Mouse (Mus musculus) kidney, embryonic 14.5 days (tissue): ENCODE data around the gene Tmem200b. TPM values are rescaled to one million over a fixed set of nuclear protein-coding genes. Genes with fewer than 3 reads are reported as not detected.

Experiments
- ATAC-seq: fragments of 200-750 bp; cut with Nextera tagmentation; 2 replicates; pipeline ENCODE4 v1.8.0; 2017; ENCODE audit warnings: moderate number of reproducible peaks, mild to moderate bottlenecking, moderate TSS enrichment, moderate library complexity; ENCODE audit not compliant: low FRiP score, low TSS enrichment
- H3K27ac ChIP-seq: fragments of 300-500 bp; sonication (generic); 2 replicates; pipeline ENCODE4 v1.5.1; 2014; ENCODE audit warnings: low read depth, mild to moderate bottlenecking, low read length, moderate library complexity, mixed read lengths
- H3K27me3 ChIP-seq: fragments of 300-500 bp; sonication (generic); 2 replicates; pipeline ENCODE4 v1.6.1; 2014; ENCODE audit warnings: mild to moderate bottlenecking, low read length; ENCODE audit not compliant: control insufficient read depth, insufficient read depth
- H3K36me3 ChIP-seq: fragments of 300-500 bp; sonication (generic); 2 replicates; pipeline ENCODE4 v1.6.1; 2014; ENCODE audit warnings: low read length, mixed read lengths; ENCODE audit not compliant: control insufficient read depth, insufficient read depth
- H3K4me1 ChIP-seq: fragments of 300-500 bp; sonication (generic); 2 replicates; pipeline ENCODE4 v1.6.1; 2014; ENCODE audit warnings: low read length, mixed read lengths; ENCODE audit not compliant: control insufficient read depth, insufficient read depth
- H3K4me2 ChIP-seq: fragments of 300-500 bp; sonication (generic); replicated peaks from 2 replicates; pipeline ENCODE4 v1.6.1; 2014; ENCODE audit warnings: low read depth, mild to moderate bottlenecking, low read length
- H3K4me3 ChIP-seq: fragments of 300-500 bp; sonication (generic); 2 replicates; pipeline ENCODE4 v1.5.1; 2014; ENCODE audit warnings: mild to moderate bottlenecking, low read length
- H3K9ac ChIP-seq: fragments of 300-500 bp; sonication (generic); 2 replicates; pipeline ENCODE4 v1.6.1; 2014; ENCODE audit warnings: low read depth, mild to moderate bottlenecking, low read length, moderate library complexity
- H3K9me3 ChIP-seq: fragments of 300-500 bp; sonication (generic); 2 replicates; pipeline ENCODE4 v1.6.1; 2016; ENCODE audit warnings: low read length; ENCODE audit not compliant: control insufficient read depth
- WGBS: fragments of 180-500 bp; shearing (Covaris S2); extraction: QIAGEN DNeasy Blood & Tissue Kit; methylation state at CpG from one replicate; pipeline ENCODE4 v1.1.7; 2014; 5-methylcytosine and 5-hydroxymethylcytosine counted together
- polyA plus RNA-seq: library from polyadenylated mRNA; unstranded; fragments of >200 nt; fragmentation: Nextera tagmentation; extraction: Ambion mirVana; gene quantifications from 2 replicates; pipeline ENCODE4 v1.2.1, GENCODE M21; 2014

Tmem200b gene
- polyA plus RNA-seq, 1 experiment from 2014 or later = 1.8 TPM

DNA sequence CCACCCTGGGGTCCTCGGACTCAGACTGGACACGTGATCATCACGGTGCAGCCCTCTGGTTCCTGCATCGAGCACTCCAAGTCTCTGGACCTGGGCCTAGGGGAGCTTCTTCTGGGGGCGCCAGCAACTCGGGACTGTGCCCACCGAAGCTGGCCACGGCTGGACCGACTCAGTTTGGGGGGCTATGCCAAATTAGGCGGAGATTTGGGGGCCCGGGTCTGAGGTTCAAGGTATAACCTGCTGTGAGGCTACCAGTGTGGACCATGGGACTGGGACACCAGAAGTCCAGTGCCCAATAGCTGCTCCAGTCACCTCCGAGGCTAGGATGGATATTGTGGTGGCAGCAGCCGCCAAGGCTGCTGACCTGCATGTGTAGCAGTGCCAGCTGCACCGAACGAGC lies 833 bp downstream of the Tmem200b start:
- H3K36me3 ChIP-seq = peaks cover 25% of the 10 kb centered on the region
- peak overlapping the region; percentile 60 for H3K4me3 ChIP-seq
- WGBS = 61% methylated on average over 15 of the region's 15 CpGs
- no peak for ATAC-seq
- H3K27ac ChIP-seq = no peak overlapping the region
- peaks cover 40% of the 10 kb centered on the region for H3K4me1 ChIP-seq
- H3K27me3 ChIP-seq = peaks cover 17% of the 10 kb centered on the region
- peak overlapping the region; percentile 89 for H3K4me2 ChIP-seq
- peak overlapping the region; percentile 77 for H3K9ac ChIP-seq
- H3K9me3 ChIP-seq = no peaks in the 10 kb centered on the region

- Histone ChIP-seq H3K27ac (no peak overlapping the region), H3K36me3 (peaks cover 41% of the 10 kb centered on the region), H3K4me1 (peaks cover 26% of the 10 kb centered on the region), H3K9ac (0 out of 2 replicates have a peak overlapping the region, but pooled peaks have one; percentile 31), H3K4me3 (no peak overlapping the region), H3K9me3 (no peaks in the 10 kb centered on the region), H3K4me2 (no peak overlapping the region), H3K27me3 (peaks cover 17% of the 10 kb centered on the region)
- no peak for ATAC-seq
- WGBS = 63% methylated on average over 6 of the region's 6 CpGs
These were observed 2.7 kb downstream of the Tmem200b start for GRCm38 (mm10) chr4:131924096-131924810.

- Histone ChIP-seq H3K9ac (no peak overlapping the region), H3K4me1 (peaks cover 5% of the 10 kb centered on the region; the same call in 1 of the 2 replicates), H3K27me3 (no peaks in the 10 kb centered on the region), H3K4me2 (no peak overlapping the region), H3K36me3 (peaks cover 60% of the 10 kb centered on the region), H3K4me3 (no peak overlapping the region), H3K27ac (no peak overlapping the region), H3K9me3 (no peaks in the 10 kb centered on the region)
- 87% methylated on average over 6 of the region's 6 CpGs for WGBS
- no peak for ATAC-seq
These were observed 7.6 kb downstream of the Tmem200b start for GRCm38 (mm10) chr4:131929146-131929545.

GRCm38 (mm10) chr4:131939459-131939858 lies 17.9 kb downstream of the Tmem200b start:
- H3K36me3 ChIP-seq = peaks cover 15% of the 10 kb centered on the region
- H3K9ac ChIP-seq = no peak overlapping the region
- H3K4me2 ChIP-seq = no peak overlapping the region
- no peak overlapping the region for H3K27ac ChIP-seq
- no peaks in the 10 kb centered on the region for H3K9me3 ChIP-seq
- H3K27me3 ChIP-seq = no peaks in the 10 kb centered on the region
- no peak overlapping the region for H3K4me3 ChIP-seq
- 71% methylated on average over 2 of the region's 2 CpGs for WGBS
- no peak for ATAC-seq
- H3K4me1 ChIP-seq = no peaks in the 10 kb centered on the region

DNA sequence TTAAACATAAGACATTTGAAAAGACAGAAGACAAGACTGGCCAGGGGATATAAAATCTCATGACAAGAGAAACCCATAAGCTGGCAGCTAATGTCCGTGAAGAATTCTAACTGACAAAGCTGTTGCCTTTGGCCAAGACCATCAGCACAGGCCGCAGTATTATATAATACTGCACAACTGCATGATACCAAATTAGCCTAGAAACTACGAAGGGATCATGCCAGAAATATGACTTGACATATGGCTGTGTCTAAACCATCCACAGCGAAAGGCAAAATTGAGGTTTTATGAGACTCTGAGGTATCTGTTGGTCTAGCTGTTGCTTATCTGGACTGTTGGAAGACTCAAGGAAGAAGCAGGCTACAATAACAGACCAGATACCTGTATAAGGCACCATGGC lies 19.3 kb downstream of the Tmem200b start:
- Histone ChIP-seq H3K4me3 (no peak overlapping the region), H3K4me1 (peaks cover 3% of the 10 kb centered on the region; the same call in 1 of the 2 replicates), H3K27me3 (no peaks in the 10 kb centered on the region), H3K9ac (no peak overlapping the region), H3K9me3 (no peaks in the 10 kb centered on the region), H3K36me3 (peaks cover 2% of the 10 kb centered on the region; the same call in 1 of the 2 replicates), H3K4me2 (no peak overlapping the region), H3K27ac (no peak overlapping the region)
- ATAC-seq = no peak
- WGBS = 92% methylated on average over 4 of the region's 4 CpGs

DNA sequence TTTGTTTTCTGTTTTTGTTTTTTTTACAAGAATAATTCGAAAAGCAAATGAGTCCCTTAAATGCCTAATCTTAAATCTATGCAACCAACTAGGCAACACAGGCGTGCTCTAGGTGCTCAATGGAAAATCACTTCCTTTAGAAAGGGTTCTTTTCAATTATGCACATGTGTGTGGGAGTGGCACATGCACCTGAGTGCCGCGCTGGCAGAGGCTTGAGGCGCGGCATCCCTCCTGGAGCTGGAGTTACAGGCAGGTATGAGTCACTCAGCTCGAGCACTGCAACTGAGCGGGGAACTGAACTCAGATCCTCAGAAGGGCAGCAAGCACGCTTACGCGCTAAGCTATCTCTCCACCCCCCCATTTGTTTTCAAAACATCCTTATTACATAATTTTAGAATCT lies 26.3 kb downstream of the Tmem200b start:
- H3K36me3 ChIP-seq = peaks cover 2% of the 10 kb centered on the region; the same call in 1 of the 2 replicates
- H3K4me3 ChIP-seq = no peak overlapping the region
- H3K4me1 ChIP-seq = peaks cover 5% of the 10 kb centered on the region; the same call in 1 of the 2 replicates
- H3K9ac ChIP-seq = no peak overlapping the region
- ATAC-seq = no peak
- 85% methylated on average over 11 of the region's 11 CpGs for WGBS
- H3K27ac ChIP-seq = no peak overlapping the region
- H3K9me3 ChIP-seq = no peaks in the 10 kb centered on the region
- H3K27me3 ChIP-seq = no peaks in the 10 kb centered on the region
- no peak overlapping the region for H3K4me2 ChIP-seq

DNA sequence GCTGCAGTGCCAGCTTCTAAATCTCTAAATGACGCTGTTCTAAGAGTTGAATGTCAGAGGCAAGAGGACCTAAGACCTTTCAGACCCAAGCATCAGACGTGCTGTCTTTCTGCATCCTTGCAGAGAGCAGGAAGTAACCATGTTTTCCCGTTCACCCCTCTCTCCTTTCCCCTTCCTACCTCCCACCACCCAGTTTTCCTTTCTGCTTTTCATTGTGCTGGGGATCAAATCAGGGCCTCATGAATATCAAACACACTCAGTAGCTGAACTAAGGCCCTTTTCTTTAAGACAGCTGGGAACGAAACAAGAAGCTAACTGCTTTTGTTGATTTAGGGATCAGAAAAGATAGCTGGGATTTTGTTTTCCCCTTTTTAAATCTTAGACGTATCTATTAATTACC lies 28.3 kb downstream of the Tmem200b start:
- Histone ChIP-seq H3K36me3 (peaks cover 9% of the 10 kb centered on the region), H3K4me1 (peaks cover 5% of the 10 kb centered on the region; the same call in 1 of the 2 replicates), H3K4me3 (no peak overlapping the region), H3K9me3 (no peaks in the 10 kb centered on the region), H3K4me2 (no peak overlapping the region), H3K27ac (no peak overlapping the region), H3K9ac (no peak overlapping the region), H3K27me3 (no peaks in the 10 kb centered on the region)
- no peak for ATAC-seq
- 50% methylated on average over 5 of the region's 5 CpGs for WGBS

- Histone ChIP-seq H3K9me3 (no peaks in the 10 kb centered on the region), H3K36me3 (peaks cover 13% of the 10 kb centered on the region), H3K9ac (no peak overlapping the region), H3K4me3 (no peak overlapping the region), H3K27ac (no peak overlapping the region), H3K4me2 (no peak overlapping the region), H3K4me1 (peaks cover 4% of the 10 kb centered on the region; the same call in 1 of the 2 replicates), H3K27me3 (no peaks in the 10 kb centered on the region)
- ATAC-seq = no peak
- WGBS = 60% methylated on average over 8 of the region's 8 CpGs
These were observed 29.1 kb downstream of the Tmem200b start for GRCm38 (mm10) chr4:131950657-131951056.

DNA sequence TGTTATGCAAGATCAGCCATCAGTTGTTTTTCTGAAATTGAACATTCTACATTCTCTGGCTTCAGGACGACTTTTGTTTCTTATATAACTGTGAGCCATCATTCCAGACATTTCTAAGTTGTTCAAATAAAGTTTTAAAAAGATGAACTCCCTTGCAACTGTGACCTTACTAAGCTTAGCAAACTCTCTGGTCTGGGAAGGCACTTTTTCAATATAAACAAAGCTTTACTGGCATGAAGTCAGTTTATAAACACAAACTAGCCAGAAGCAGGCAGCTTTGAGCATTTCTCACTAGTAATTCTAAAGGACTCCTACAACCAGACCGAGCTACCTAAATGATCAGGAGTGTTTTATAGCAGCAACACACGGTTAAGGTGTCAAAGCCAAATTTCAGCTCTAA lies 35.6 kb downstream of the Tmem200b start:
- H3K9ac ChIP-seq = no peak overlapping the region
- no peaks in the 10 kb centered on the region for H3K4me1 ChIP-seq
- H3K36me3 ChIP-seq = peaks cover 24% of the 10 kb centered on the region
- no peaks in the 10 kb centered on the region for H3K27me3 ChIP-seq
- no peak overlapping the region for H3K4me2 ChIP-seq
- 78% methylated on average over 3 of the region's 3 CpGs for WGBS
- H3K4me3 ChIP-seq = no peak overlapping the region
- H3K9me3 ChIP-seq = no peaks in the 10 kb centered on the region
- H3K27ac ChIP-seq = no peak overlapping the region
- no peak for ATAC-seq
